Mouse (Mus musculus) retina, postnatal 1 day (tissue): Measurements from ENCODE around the gene Gpr155.
A peak's percentile ranks its signal among the peaks of the same experiment; 100 is the strongest.

Source experiments
- DNase-seq: peaks from one replicate; pipeline ENCODE4 v3.0.0-alpha.2; 2012

Gpr155 gene

DNA sequence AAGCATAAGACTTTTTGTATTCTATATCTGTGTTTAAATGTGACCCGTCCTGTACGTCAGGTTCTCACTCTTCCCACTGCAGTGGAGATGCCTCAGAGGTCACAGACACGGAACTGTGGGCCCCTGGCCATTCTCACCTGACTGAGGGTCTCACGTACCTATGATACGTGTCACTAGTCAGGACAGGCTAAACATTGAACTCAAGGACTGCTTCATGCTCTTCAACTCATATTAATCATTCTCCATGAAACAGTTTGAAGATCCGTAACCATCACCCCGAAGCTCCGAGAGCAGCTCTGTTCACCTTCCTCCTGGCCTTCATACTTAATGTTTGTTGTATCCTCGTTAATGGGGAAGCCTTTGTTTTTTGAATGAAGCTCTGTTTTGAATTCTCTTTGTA is 68.9 kb downstream of the Gpr155 start:
- DNase-seq: no peak

DNA sequence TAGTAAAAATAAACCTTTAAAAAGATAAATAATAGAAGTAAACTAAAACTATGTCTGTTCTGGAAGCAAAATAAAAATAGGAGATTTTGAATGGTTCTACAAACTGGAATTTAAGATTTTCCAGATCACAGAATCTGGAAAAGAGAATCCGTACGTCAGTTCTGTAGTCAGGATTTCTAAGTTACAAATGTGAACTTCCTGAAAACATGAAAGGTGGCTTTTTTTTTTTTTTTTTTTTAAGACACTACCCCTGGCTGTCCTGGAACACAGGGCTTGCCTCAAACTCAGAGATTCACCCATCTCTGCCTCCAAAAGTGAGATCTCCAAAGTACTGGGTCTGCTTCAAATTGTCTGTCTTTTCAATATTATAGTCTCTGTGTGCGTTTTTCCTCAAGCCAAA is 72.1 kb downstream of the Gpr155 start:
- DNase-seq: no peak

DNA sequence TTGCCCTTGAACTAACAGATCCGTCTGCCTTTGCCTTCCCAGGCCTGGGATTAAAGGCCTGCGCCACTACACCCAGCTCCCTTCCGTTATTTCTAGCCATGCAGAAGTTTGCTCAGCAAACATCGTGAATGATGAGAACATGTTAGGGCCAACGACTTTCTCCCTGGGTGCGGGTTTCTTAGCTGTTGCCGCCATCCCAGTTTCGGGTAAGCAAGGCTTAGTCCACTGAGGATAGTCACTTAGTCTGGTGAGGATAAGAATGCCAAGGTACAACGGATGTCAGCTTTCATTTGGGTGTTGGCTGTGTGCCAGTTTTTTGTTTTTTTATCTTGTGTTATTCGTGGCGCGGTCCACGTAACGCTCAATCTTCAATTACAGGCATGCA is 73.3 kb downstream of the Gpr155 start:
- peak; percentile 37 for DNase-seq

DNA sequence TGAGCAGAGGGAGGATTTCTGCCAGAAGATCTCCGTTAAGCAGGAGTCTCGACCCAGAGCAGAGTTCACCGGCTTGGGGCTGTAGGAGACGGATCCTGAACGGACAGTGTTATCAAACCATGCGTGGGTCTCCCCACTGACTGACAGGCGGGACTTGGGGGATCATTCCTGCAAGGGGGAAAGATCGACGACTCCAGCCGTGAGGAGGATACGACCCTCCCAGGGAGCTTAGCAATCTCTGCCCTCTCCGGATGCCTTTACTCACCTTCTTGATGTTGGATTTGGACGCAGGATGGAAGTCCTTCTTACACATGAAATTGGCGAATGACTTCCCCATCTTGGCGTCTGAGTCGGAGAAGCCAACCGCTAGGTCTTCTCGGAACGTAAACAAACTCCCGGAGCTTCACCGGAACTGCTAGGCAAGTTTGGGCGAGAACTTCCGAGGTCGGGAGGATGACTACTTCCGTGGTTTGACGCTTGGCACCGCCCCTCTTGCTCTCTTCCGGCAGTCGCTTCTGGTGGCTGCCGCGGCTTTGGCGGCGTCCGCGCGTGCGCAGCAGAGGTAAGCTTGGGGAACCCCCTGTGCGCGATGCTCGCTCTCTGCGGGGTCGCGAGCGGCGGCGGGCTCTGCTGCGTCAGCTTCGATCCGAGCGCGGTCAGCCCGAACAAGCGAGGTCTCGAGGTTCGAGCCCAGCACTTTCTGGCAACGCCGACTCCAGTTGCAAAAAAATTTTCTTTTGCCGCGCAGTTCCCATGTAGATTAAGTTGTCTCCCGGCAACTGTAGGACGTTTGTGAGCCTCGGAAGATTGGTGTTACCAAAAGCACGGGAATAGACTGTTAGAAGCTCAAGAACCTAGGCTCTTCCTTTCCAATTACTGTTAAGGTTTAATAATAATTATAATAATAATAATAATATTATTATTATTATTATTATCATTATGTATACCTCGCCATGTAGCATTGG is 73.9 kb downstream of the Gpr155 start, which contains the start of the genes Scrn3 and Cir1:
Gene Scrn3, plus strand, starts transcription at position 450 of the 965 bp plus-strand sequence.
Gene Cir1, minus strand, starts transcription at position 550 of the 965 bp plus-strand sequence.
- DNase-seq: peak; percentile 99

DNA sequence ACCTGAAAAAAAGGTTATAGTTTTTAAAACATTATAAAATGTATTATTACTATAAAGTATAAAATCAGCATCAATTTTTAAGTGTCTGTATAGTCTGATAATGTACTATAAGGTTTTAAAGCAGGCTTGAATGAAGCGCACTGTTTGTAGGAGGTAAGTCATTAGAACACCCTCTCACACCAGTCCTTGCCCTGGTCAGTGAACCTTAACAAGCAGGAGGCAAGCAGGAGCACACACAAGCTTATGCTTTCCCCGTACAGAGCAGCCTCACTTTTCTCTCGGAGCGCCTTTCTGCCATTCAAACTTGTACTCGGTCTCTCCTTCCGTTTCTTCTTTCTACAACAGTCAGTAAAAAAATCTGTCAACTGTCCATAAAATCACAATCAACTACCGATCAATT is 80.4 kb downstream of the Gpr155 start:
- no peak for DNase-seq

DNA sequence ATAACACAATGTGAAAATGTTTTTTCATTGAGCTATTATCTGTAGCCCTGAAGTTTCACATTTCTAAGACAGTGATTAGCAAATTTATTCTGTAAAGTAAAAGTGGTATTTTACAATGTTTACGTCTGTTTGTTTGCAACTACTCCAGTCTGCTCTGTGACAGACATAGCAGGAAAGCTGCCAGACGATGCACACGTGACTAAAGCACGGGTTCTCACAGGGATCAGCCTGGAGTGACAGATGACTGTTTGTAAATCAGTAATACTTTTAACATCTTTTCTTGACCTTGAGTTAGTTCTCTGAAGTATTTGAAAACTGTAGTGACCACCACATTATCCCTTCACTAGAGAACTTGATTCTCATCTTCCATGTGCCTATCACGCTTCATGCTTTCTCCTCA is 81.9 kb downstream of the Gpr155 start:
- DNase-seq: no peak

DNA sequence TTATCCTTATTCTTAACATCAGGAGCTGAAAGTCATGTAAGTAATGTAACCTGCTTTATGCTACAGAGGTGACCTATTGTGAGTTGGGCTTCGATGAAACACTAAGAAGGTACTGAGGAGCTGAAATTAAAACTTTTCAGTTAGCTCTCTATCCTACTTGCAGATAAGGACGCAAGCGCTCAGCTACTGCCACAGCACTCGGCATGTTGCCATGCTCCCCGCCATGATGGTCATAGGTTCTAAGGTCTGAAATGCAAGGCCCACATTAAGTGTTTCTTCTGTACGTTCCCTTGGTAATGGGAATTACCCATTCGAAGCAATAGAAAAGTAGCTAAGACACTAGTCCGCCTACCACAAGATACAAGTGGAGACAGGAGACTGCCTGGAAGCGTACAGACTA is 83.7 kb downstream of the Gpr155 start:
- DNase-seq: no peak

DNA sequence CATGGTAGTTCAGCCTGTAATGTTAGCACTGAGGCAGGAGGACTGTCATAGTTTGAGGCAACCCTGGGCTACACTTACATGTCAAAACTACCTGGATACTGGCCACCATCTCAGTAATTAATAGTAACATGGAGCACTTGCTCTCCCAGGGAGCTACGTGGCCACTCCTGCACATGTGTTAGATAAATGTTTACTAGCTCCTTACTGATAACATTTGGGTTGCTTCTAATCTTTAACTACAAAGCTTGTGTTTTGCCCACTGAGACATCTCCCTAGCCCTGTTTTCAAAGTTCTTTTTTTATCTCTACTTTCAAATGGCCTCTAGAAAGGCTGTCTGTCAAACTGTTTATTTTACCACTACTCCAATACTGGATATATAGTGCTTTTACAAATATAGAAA is 84.4 kb downstream of the Gpr155 start:
- DNase-seq: no peak

DNA sequence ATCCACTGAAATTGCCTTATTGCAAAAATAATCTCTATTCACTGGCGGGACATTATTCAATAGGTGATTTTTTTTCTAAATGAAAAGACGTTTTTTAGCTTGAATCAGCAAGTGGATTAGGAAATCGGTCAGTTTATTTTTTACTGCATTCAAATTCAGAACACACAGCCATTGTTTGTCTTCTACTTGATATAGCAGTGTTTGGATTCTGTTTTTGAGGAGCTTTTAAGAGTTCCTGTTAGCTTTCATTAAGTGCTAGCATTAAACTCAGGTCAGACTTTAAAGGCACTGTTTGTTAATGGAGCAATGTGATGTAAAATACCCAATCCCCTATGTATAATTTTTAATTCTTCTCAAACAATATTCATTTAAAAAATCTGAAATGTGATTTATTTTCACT is 87.5 kb downstream of the Gpr155 start:
- no peak for DNase-seq

DNA sequence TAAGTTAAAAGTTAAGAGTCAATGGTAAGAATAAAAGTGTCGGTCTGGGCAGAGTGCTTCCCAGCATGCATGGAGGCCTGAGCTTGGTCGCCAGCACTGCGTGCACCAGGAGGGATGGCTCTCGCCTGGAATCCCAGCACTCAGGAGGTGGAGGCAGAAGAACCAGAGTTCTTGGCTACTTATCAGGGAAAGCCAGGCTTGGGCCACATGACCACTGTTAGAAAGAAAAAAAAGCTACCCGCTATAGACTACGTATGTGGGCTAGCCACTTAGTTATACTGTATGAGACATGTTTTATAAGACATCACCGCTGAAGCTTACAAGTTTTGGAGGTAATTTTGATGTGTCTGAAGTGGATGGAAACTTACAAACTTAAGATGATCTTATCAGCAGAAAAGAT is 88.2 kb downstream of the Gpr155 start:
- no peak for DNase-seq

DNA sequence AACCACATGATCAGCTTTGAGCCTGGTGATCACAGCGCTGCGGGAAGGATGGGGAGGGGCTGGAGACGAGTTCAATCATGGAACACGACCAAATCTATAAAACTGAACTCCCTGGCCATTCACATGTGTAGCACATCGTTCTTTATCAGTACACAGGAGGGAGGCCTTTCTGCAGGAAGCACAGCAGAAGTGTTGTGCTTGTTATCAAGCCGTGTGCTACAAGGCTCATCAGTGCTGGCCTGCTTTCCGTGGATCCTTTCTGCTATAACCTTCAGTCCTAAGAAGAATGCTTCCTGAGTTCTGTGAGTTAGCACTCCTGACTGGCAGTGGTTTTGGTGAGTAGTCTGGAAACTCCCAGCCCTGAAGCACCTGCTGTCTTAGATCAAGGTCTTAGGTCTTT is 91.3 kb downstream of the Gpr155 start:
- DNase-seq: no peak
